Mouse (Mus musculus) cortical plate, adult 2 months (tissue): Measurements from ENCODE around the gene Cxcl16.

ENCODE experiments used
- CTCF ChIP-seq: fragments of 200-500 bp; IDR thresholded peaks from 2 replicates; pipeline ENCODE4 v1.5.1; 2011; ENCODE audit warnings: mild to moderate bottlenecking, control low read depth, low read length; ENCODE audit not compliant: insufficient read depth; ENCODE audit errors: extremely low read depth
- POLR2A ChIP-seq: fragments of 200-500 bp; IDR thresholded peaks from 2 replicates; pipeline ENCODE4 v1.6.1; 2011; ENCODE audit warnings: mild to moderate bottlenecking, low read length, control low read depth; ENCODE audit not compliant: insufficient read depth; ENCODE audit errors: extremely low read depth

DNA sequence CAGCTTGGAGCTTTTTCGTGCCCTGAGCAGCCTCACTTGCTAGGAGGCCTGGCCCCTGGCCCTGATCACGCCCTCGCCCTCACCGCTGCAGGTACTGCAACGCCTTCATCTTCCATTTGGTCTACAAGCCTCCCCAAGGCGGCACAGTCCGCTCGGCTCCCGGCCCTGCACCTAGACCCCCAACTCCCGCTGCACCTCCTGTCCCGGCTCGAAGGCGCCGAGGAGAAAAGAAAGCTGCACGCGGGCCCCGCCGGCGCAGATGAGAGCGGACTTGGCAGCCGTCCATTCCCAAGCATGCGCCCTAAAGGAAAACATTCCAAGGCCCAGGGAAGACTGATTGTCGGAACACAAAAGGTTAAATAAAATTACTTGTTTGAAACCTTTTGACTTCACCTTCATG lies 6.0 kb upstream of the Cxcl16 start:
- TF ChIP-seq CTCF (no peak), POLR2A (no peak)
